Comparison of ENCODE assay signal across 9 mouse cellular contexts in genomic region chr15:102739520-102740297, GRCm38 (mm10). TPM values are rescaled to one million over a fixed set of nuclear protein-coding genes. Genes with fewer than 3 reads are reported as not detected.
DNase-seq lines count a peak whose midpoint lies in the region; ATAC-seq and TF ChIP-seq lines count a peak whose summit lies in the region.
"Had no signal": no experiment of that assay in that cellular context is flagged by ENCODE, and none has a peak within 500 bp of the region (broad histone marks: within the 10 kb centered on the region; RNA-seq: fewer than 3 reads in every experiment).

No protein-coding gene starts in this region.

- H3K27me3 ChIP-seq in C2C12 (ENCODE audit: control insufficient read depth, insufficient read depth, insufficient read length), result peaks cover 18% of the 10 kb centered on the region
- H3K27me3 ChIP-seq in forebrain, embryonic 14.5 days (replicated peaks; ENCODE audit: control insufficient read depth, insufficient read depth, low read length), result 0 out of 2 replicates have a peak, but pooled peaks cover 2% of the 10 kb centered on the region
- peaks cover 85% of the 10 kb centered on the region for H3K27me3 ChIP-seq in kidney, embryonic 15.5 days

- H3K36me3 ChIP-seq in C2C12 (ENCODE audit: control insufficient read depth, insufficient read depth), result no peaks in the 10 kb centered on the region
- no peaks in the 10 kb centered on the region for H3K36me3 ChIP-seq in forebrain, embryonic 14.5 days (ENCODE audit: control insufficient read depth, insufficient read depth, low read length)
- no peaks in the 10 kb centered on the region for H3K36me3 ChIP-seq in kidney, embryonic 15.5 days
- H3K36me3 ChIP-seq: liver, embryonic 13.5 days had no signal

- no peak overlapping the region for H3ac ChIP-seq in C2C12 (ENCODE audit: control insufficient read depth, insufficient read length, low read depth)

- peaks cover 39% of the 10 kb centered on the region for H3K4me1 ChIP-seq in forebrain, embryonic 14.5 days (ENCODE audit: control insufficient read depth, insufficient read depth, low read length)
- H3K4me1 ChIP-seq in kidney, embryonic 15.5 days, result peaks cover 41% of the 10 kb centered on the region
- no peaks in the 10 kb centered on the region for H3K4me1 ChIP-seq in lung, adult 2 months (ENCODE audit: control insufficient read depth, insufficient read depth, low read length)
- H3K4me1 ChIP-seq: liver, embryonic 13.5 days had no signal

- TF ChIP-seq CTCF in C2C12 (IDR thresholded peaks at IDR 0.05; ENCODE audit: control insufficient read depth, insufficient read depth, insufficient read length), result peak; percentile 87
- peak; percentile 89 for TF ChIP-seq CTCF in brain, embryonic 14.5 days (IDR thresholded peaks at IDR 0.05; ENCODE audit: borderline replicate concordance, extremely low read depth, insufficient read depth, insufficient read length)
- peak; percentile 86 for TF ChIP-seq CTCF in lung, adult 2 months (IDR thresholded peaks at IDR 0.05; ENCODE audit: insufficient read depth, low read length)

- ATAC-seq in forebrain, embryonic 14.5 days, result no peak
- ATAC-seq in kidney, embryonic 15.5 days (replicated peaks; ENCODE audit: low FRiP score), result no peak

- H3K9me3 ChIP-seq in forebrain, embryonic 14.5 days (replicated peaks; ENCODE audit: control insufficient read depth, low read length), result no peaks in the 10 kb centered on the region
- no peaks in the 10 kb centered on the region for H3K9me3 ChIP-seq in kidney, embryonic 15.5 days (replicated peaks)
- H3K9me3 ChIP-seq: liver, embryonic 13.5 days had no signal

- H3K27ac ChIP-seq in forebrain, embryonic 14.5 days (ENCODE audit: low read depth, low read length), result no peak overlapping the region
- no peak overlapping the region for H3K27ac ChIP-seq in kidney, embryonic 15.5 days
- H3K27ac ChIP-seq: liver, embryonic 13.5 days had no signal

- DNase-seq in gastrocnemius, adult 18-20 months (ENCODE audit: low spot score), result peak; percentile 41
- no peak for DNase-seq in gastrocnemius, postnatal 25 days
- peak; percentile 89 for DNase-seq in brain, embryonic 14.5 days (ENCODE audit: low read depth)
- DNase-seq in forebrain, embryonic 14.5 days (ENCODE audit: low spot score), result peak; percentile 86
- peak; percentile 70 for DNase-seq in lung, adult 2 months
- DNase-seq in right cerebral cortex, postnatal 4 days, result peak; percentile 68
- DNase-seq: liver, embryonic 13.5 days had no signal

- no peaks in the 10 kb centered on the region for H3K79me3 ChIP-seq in C2C12 (ENCODE audit: low read depth)

- H3K4me3 ChIP-seq in C2C12 (ENCODE audit: insufficient read depth, poor library complexity, severe bottlenecking), result no peak overlapping the region
- H3K4me3 ChIP-seq in forebrain, embryonic 14.5 days (ENCODE audit: low read depth, low read length), result no peak overlapping the region
- H3K4me3 ChIP-seq in kidney, embryonic 15.5 days (replicated peaks), result no peak overlapping the region
- no peak overlapping the region for H3K4me3 ChIP-seq in lung, adult 2 months (replicated peaks; ENCODE audit: extremely low read depth, low read depth, low read length)
- H3K4me3 ChIP-seq: liver, embryonic 13.5 days had no signal

- H3K9ac ChIP-seq in forebrain, embryonic 14.5 days (ENCODE audit: low read length), result no peak overlapping the region
- H3K9ac ChIP-seq in kidney, embryonic 15.5 days, result no peak overlapping the region
- H3K9ac ChIP-seq: liver, embryonic 13.5 days had no signal

- no peaks in the 10 kb centered on the region for H3K79me2 ChIP-seq in C2C12 (ENCODE audit: control insufficient read depth, insufficient read depth)

- no peak overlapping the region for H3K4me2 ChIP-seq in forebrain, embryonic 14.5 days (ENCODE audit: low read length)
- peak overlapping the region; percentile 36; the same call in 1 of the 2 replicates for H3K4me2 ChIP-seq in kidney, embryonic 15.5 days
- H3K4me2 ChIP-seq: liver, embryonic 13.5 days had no signal

- 34% methylated on average over 15 of the region's 15 CpGs for WGBS in forebrain, embryonic 14.5 days
- 27% methylated on average over 15 of the region's 15 CpGs for WGBS in kidney, embryonic 15.5 days
- WGBS in lung, adult 2 months, result 21% methylated on average over 15 of the region's 15 CpGs

- no peak for TF ChIP-seq POLR2A in brain, embryonic 14.5 days (IDR thresholded peaks at IDR 0.05; ENCODE audit: borderline replicate concordance, extremely low read depth, insufficient read depth, insufficient read length, poor library complexity, severe bottlenecking)
- TF ChIP-seq POLR2A in lung, adult 2 months (IDR thresholded peaks at IDR 0.05; ENCODE audit: borderline replicate concordance, extremely low read depth, low read depth, low read length), result no peak

TF ChIP-seq in C2C12, 6 proteins besides CTCF, POLR2A, EP300 and RAD21:
- TF ChIP-seq MAX (IDR thresholded peaks at IDR 0.05), result no peak
- no peak for TF ChIP-seq MYOG (IDR thresholded peaks at IDR 0.05; ENCODE audit: control insufficient read depth, extremely low read depth, insufficient read length)
- TF ChIP-seq MYOD1 (IDR thresholded peaks at IDR 0.05; ENCODE audit: control insufficient read depth, insufficient read length, low read depth), result no peak
- no peak for TF ChIP-seq USF1 (IDR thresholded peaks at IDR 0.05; ENCODE audit: low read depth)

RNA-seq across cellular contexts. Expression of gene Calcoco1, which starts 17.7 kb away (rescaled TPM):
- total RNA-seq in gastrocnemius, adult 18-20 months (2021), result 10 to 100 TPM; 72.7 to 73.2 TPM
- 10 to 100 TPM; 58.1 to 58.3 TPM for total RNA-seq in gastrocnemius, postnatal 25 days (2021)
- 25.7 TPM for polyA plus RNA-seq in C2C12 (2012; fragmentation: generic; extraction: Trizol)
- polyA plus RNA-seq in brain, embryonic 14.5 days (2012; rRNA removed), result 46.2 and 48.4 TPM in 2 replicates
- polyA plus RNA-seq in forebrain, embryonic 14.5 days (2014; fragmentation: Nextera tagmentation; extraction: Ambion mirVana), result 48.2 and 61.2 TPM in 2 replicates
- polyA plus RNA-seq in kidney, embryonic 15.5 days (2015; fragmentation: Nextera tagmentation; extraction: Ambion mirVana), result 47.0 and 51.4 TPM in 2 replicates
- polyA plus RNA-seq in lung, adult 2 months (2012; rRNA removed), result 76.5 and 105 TPM in 2 replicates
